Mouse (Mus musculus): ENCODE results near the gene Cd52. TPM values are rescaled to one million over a fixed set of nuclear protein-coding genes. Genes with fewer than 3 reads are reported as not detected.

Gene Cd52
- total RNA-seq, 2 experiments from 2014 or later, result 2.6 to 3.3 TPM

DNA sequence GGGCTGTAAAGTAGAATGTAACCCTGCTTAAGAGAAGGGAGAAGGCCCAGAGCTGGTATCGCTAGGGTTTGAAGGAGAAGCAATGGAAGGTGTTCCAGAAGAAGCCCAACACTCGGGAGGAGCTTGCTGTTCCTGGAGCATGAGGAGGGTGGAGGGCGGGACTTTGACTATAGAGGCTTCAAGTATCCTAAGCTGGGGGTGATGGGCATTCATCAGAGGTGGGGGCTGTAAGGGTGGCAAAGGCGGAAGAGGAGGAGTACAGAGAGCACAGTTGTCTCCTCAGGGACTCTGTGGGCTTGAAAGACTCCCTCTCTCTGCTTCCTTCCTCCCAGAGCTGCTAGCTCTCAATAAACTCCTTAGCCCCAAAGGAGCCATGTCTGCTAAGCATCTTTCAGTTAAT, 5.4 kb upstream of the Cd52 start:
- no peak for TF ChIP-seq CTCF (IDR thresholded peaks at IDR 0.05)
- DNase-seq (ENCODE audit: extremely low spot score in 1 of 2, low spot score in 2 of 2), result no peak
- Histone ChIP-seq H3K4me3 (no peak overlapping the region), H3K27ac (no peak overlapping the region)
- intact Hi-C loops (cut with DNase I), result no loop called here

DNA sequence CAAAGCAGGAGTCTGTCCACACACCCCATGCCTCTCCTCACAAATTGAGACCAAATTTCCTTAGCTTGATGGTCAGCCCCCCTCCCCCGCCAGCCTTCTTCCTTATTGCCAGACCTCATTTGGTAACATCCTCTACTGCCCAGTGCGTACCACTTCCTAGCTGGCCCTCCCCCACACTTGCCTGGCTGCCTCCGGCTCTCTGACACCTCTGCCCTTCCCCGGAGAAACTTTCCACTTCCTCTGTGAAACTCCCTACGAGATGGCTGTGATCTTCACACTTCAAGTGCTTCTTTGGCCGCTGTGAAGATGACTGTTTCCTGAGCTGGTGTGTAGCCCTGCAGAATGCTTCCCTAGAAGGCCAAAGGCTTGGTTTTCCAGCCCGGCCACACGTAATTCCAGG, 3.7 kb upstream of the Cd52 start:
- DNase-seq (ENCODE audit: extremely low spot score in 1 of 2, low spot score in 2 of 2), result no peak
- TF ChIP-seq CTCF (IDR thresholded peaks at IDR 0.05), result no peak
- Histone ChIP-seq H3K27ac (no peak overlapping the region), H3K4me3 (no peak overlapping the region)
- intact Hi-C loops (cut with DNase I), result no loop called here

DNA sequence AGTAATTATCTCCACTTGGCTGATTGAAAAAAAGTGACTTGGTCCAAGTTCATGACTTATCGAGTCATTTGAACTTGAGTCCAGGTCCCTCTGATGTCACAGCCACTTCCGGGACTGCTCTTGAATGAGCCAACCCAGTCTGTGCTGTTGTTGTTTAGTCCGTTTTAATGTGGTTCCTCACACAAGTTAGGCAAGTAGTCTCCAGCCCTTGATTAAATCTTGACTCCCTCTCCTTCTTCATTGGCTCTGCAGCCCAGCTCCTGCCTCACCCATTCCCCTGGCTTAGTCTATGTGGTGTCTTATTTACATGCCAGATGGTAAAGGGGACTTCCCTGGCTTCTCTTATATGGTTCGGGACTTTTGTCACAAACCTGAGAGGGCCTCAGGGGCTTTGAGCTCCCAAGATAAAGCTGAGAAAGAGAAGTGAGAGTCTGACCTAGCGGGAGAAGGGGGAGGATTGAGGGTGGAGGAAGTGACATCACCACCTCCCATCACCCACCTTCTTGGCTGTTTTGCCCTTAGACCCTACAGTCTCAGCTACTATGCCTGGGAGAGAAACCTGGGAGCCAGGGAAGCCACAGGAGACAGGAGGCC, 2.2 kb upstream of the Cd52 start:
- no peak overlapping the region for H3K4me3 ChIP-seq
- TF ChIP-seq CTCF (IDR thresholded peaks at IDR 0.05), result no peak
- intact Hi-C loops (cut with DNase I), result no loop called here
- no peak overlapping the region for H3K27ac ChIP-seq
- DNase-seq (ENCODE audit: extremely low spot score in 1 of 2, low spot score in 2 of 2), result no peak

DNA sequence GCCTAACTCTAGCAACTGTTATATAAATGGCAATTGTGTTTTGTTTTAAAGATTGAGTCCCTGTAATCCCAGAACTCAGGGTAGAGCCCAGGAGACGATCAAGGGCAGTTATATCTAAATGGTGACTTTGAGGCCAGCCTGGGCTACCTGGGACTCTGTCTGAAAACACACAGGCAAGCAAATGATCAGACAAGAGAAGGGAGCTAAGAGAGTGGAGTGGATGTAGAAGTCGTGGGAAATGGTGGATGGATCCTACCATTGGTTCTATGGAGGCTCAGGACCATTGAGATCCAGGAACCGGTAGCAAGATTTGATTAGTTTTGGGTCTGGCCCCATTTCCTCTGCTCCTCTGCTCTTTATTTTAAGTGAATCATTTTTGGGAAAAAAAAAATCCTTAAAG, 1.2 kb upstream of the Cd52 start:
- no peak for DNase-seq (ENCODE audit: extremely low spot score in 1 of 2, low spot score in 2 of 2)
- Histone ChIP-seq H3K4me3 (no peak overlapping the region), H3K27ac (no peak overlapping the region)
- no peak for TF ChIP-seq CTCF (IDR thresholded peaks at IDR 0.05)
- intact Hi-C loops (cut with DNase I), result no loop called here

DNA sequence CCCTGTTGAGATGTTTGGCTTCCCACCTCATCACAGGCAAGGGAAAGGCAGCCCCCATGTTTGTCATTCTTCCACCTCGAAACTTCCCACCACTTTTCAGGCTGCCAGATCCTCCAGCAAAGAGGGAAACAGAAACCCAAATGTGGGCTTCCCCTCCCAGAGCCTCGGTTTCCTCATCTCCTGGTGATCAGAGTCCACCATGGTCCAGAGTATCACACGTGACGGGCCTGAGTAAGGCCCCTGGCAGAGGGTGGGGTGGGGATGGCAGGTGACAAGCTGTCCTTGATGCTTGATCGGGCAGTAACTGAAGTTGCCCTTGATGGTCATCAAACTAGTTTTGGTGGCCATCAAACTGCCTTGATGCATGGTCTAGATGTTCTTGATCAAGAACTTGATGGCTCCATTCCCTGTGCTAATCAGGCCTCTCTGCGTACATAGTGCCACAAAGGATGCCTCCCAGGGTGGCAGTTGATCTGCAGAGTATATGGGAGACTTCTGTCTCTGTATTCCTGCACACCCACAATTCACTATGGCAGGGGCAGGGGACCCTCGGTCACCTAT, 798 bp downstream of the Cd52 start:
- no peak for TF ChIP-seq CTCF (IDR thresholded peaks at IDR 0.05)
- Histone ChIP-seq H3K4me3 (no peak overlapping the region), H3K27ac (no peak overlapping the region)
- intact Hi-C loops (cut with DNase I), result no loop called here
- DNase-seq (ENCODE audit: extremely low spot score in 1 of 2, low spot score in 2 of 2), result no peak

DNA sequence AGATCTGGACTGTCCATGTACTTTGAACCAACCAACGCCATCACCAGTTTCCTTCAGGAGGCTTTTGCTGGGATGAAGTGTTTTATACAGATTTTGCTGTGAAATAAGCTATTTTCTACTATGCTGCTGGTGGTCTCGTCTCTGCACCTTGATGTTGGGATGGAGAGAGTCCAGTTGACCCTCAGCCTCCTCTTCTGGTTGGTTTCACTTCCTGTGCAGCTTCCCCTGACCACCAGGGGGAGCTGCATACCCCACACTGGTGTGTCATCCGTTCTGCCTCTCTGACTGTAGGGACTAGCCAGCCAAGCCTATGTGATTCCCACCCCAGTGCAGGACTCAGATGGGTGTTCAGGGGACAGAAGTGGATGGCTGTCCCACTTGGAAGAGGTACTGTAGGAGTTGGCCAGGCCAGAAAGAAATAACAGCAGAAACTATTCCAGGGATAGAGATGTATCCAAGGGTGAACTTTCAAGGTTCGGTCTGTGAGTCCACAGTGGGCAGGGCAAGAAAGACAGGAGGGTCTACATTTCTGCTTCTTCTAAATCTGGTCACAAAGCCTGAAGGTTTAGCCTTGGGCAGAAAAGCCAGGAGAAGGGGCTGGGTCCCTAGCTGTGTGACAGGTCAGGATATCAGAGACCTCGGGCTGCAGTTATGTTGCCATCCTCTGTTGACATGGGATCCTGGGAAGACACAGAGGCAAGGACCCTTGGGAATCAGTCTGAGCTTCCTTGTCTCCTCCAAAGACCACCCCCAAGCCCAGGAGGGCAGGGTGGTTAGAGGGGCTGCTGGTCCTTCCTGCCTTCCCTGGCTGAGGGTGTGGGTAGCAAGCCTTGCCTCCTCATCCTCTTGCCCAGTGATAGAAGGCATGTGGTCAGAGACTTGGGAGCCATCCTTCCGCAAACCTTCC, 2.2 kb downstream of the Cd52 start:
- TF ChIP-seq CTCF (IDR thresholded peaks at IDR 0.05), result peak; percentile 70
- H3K27ac ChIP-seq, result no peak overlapping the region
- peak; percentile 24 to 38 for DNase-seq (ENCODE audit: extremely low spot score in 1 of 2, low spot score in 2 of 2)
- H3K4me3 ChIP-seq, result no peak overlapping the region
- intact Hi-C loops (cut with DNase I), result no loop called here

DNA sequence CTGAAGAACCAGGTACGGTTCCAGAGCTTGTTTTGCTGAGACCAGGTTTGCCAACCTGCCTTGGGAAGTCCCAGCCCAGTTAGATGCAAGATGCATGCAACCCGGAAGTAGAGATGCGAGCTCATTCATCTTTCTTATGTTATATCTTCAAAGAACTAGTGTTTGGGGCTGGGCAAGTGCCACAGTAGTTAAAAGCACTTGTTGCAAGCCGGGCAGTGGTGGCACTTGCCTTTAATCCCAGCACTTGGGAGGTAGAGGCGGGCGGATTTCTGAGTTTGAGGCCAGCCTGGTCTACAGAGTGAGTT, 3.7 kb downstream of the Cd52 start:
- TF ChIP-seq CTCF (IDR thresholded peaks at IDR 0.05), result no peak
- no peak overlapping the region for H3K27ac ChIP-seq
- H3K4me3 ChIP-seq, result no peak overlapping the region
- intact Hi-C loops (cut with DNase I), result no loop called here
- no peak for DNase-seq (ENCODE audit: extremely low spot score in 1 of 2, low spot score in 2 of 2)

DNA sequence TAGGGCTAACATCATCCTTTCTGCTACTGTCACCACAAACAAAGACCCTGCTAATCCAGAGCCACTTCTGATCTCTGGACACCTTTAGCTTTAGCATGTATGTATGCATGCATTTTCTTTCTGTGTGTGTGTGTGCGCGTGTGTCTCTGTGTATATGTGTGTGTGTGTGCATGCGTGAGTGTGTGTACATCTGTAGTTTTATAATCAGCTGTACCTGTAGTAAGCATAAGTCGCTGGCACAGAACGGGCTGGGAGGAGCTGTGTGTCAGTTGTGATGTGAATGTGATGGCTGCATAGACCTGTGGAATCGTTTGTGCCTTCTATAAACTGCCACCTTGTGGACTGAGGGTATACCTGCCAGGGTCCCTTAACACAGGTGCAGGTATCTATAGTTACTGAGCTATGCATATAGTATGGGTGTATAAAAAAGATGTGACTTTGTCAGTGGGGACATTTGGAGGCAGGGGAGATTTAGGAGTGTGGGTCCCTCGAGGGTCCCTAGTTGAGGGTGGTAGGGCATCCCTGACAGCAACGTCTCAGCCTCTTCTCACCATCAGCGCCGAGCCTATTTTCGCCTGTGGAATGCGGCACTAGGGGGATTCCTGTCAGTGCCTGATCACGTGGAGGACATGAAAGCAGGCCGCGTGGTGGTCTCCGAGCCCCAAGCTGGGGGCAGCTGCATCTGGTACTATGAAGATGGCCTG, 4.2 kb downstream of the Cd52 start:
- Histone ChIP-seq H3K27ac (no peak overlapping the region), H3K4me3 (no peak overlapping the region)
- no peak for DNase-seq (ENCODE audit: extremely low spot score in 1 of 2, low spot score in 2 of 2)
- TF ChIP-seq CTCF (IDR thresholded peaks at IDR 0.05), result no peak
- intact Hi-C loops (cut with DNase I), result no loop called here

DNA sequence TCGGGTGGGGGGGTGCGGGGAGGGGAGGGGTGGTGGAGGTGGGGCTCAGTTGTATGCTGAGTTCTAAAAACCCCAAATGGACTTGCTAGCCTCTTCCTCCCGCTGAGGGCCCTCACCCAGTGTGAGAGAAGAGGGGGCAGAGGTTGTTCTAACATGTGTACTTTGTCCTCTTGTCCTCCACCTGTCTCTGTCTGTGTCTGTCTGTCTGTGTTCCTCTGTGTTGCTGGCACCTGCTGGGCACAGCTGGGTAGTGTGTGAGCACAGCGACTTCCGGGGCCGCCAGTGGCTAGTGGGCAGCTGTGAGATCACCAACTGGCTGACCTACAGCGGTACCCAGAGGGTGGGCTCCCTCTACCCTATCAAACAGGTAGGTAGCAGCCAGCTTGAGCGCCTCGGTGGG, 5.9 kb downstream of the Cd52 start:
- no peak for DNase-seq (ENCODE audit: extremely low spot score in 1 of 2, low spot score in 2 of 2)
- H3K4me3 ChIP-seq, result no peak overlapping the region
- TF ChIP-seq CTCF (IDR thresholded peaks at IDR 0.05), result no peak
- intact Hi-C loops (cut with DNase I), result no loop called here
- no peak overlapping the region for H3K27ac ChIP-seq

DNA sequence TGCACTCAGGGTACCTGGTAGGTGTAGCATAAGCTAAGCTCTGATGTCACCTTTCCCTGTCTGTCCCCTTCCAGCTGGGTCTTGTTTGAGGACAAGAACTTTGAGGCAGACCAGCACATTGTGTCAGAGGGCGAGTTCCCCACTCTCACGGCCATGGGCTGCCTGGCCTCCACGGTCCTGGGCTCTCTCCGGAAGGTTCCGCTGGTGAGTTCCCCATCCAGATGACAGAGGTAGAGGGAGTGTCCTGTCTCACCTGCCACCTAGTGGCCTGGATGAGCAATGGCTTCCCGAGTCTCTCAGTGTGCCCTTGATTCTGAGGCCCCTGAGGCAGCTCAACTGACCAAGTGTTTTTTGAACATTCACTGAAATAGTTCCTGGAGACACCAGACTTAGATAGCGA, 7.5 kb downstream of the Cd52 start:
- Histone ChIP-seq H3K4me3 (no peak overlapping the region), H3K27ac (no peak overlapping the region)
- no peak for DNase-seq (ENCODE audit: extremely low spot score in 1 of 2, low spot score in 2 of 2)
- intact Hi-C loops (cut with DNase I), result loop anchor here (1.0 kb wide), 1 partner anchor 51 kb away; no protein-coding TSS in a partner anchor
- TF ChIP-seq CTCF (IDR thresholded peaks at IDR 0.05), result peak; percentile 69

DNA sequence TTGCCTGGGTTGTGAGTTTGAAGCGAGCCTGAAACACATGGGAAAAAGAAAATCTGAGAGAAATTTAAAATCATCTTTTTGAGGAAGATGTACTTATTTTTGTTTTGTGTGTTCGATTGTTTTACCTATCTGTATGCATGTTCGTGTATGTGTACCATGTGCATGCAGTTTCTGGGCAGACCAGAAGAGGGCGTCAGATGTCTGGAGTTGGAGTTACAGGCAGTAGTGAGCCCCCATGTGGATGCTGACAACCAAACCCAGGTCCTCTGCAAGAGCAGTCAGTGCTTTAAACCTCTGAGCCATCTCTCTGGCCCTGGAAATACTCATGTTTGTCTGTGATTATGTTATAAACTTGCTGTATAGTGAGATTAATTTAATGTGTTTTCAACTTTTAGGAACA, 9.9 kb downstream of the Cd52 start:
- no peak overlapping the region for H3K27ac ChIP-seq
- intact Hi-C loops (cut with DNase I), result no loop called here
- peak; percentile 2; the same call in 1 of the 2 replicates for TF ChIP-seq CTCF (IDR thresholded peaks at IDR 0.05)

DNA sequence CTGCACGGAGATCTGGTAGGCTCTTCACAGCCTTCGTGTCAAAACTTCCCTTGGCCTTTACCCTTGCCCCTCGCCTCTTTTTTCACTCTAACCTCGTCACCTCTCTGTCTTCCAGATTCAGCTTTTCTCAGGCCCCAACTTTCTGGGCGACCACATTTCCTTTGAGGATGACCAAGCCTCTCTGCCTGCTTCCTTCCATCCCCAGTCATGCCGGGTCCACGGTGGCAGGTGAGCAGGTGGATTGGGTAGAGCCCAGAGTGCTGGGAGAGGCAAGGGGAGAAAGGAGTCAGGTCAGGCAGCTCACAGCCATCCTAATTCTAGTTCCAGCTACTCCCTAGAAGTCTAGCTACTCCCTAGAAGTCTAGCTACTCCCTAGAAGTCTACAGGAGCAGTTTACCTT, 12.4 kb downstream of the Cd52 start:
- intact Hi-C loops (cut with DNase I), result no loop called here
- DNase-seq (ENCODE audit: extremely low spot score in 1 of 2, low spot score in 2 of 2), result no peak
- H3K4me3 ChIP-seq, result peak overlapping the region; percentile 50
- H3K27ac ChIP-seq, result no peak overlapping the region
- TF ChIP-seq CTCF (IDR thresholded peaks at IDR 0.05), result no peak

More for the DNA sequence above, 9.9 kb downstream of the Cd52 start:
- DNase-seq (ENCODE audit: extremely low spot score in 1 of 2, low spot score in 2 of 2), result no peak
- H3K4me3 ChIP-seq, result no peak overlapping the region
